Mouse (Mus musculus): ENCODE results near the gene Hsph1.

DNA sequence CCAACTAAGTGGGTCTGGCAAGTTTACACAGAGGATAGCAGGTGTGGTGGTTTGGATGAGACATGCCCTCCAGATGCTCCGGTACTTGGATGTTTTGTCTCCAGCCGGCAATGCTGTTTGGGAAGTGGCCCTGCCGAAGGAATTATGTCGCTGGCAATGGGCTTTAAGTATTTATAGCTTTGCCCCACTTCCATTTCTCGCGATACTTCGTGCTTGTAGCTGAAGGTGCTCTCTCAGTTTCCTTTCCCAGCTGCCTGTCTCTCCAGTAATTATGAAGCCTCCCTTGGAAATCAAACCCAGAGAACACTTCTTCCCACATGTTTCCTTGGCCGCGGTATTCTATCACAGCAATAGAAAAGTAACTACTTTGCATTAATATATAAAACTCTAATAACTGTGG, 19.5 kb upstream of the Hsph1 start:
- TF ChIP-seq POLR2A (IDR thresholded peaks at IDR 0.05; ENCODE audit: insufficient read length, low read depth) (no peak), POLR2AphosphoS2 (IDR thresholded peaks at IDR 0.05; ENCODE audit: insufficient read length, low read depth) (no peak), MYOG (IDR thresholded peaks at IDR 0.05; ENCODE audit: control insufficient read depth in 1 of 3, insufficient read depth in 1 of 3, insufficient read length in 2 of 3, low read depth in 2 of 3) (no peak), MAX (IDR thresholded peaks at IDR 0.05; ENCODE audit: low read depth) (no peak), SRF (IDR thresholded peaks at IDR 0.05; ENCODE audit: control insufficient read depth, insufficient read length, low read depth) (no peak), TCF12 (IDR thresholded peaks at IDR 0.05; ENCODE audit: insufficient read depth, poor library complexity, severe bottlenecking) (no peak)
